Mouse (Mus musculus) left cerebral cortex, adult 18-20 months (tissue): Measurements from ENCODE around the gene Gmds. TPM values are rescaled to one million over a fixed set of nuclear protein-coding genes. Genes with fewer than 3 reads are reported as not detected.
A peak's percentile ranks its signal among the peaks of the same experiment; 100 is the strongest.

Source experiments
- DNase-seq, 2 experiments: peaks; one replicate each; pipeline ENCODE4 v3.0.0; 2021 to 2022; ENCODE audit warnings: low spot score in 2 of 2, mixed read lengths in 1 of 2
- total RNA-seq, 2 experiments: library from RNA; stranded (reverse); gene quantifications; 2 replicates each; pipeline ENCODE4 v1.2.3; 2021

Gmds gene
- total RNA-seq, 2 experiments from 2014 or later: 11.1 to 11.3 TPM

DNA sequence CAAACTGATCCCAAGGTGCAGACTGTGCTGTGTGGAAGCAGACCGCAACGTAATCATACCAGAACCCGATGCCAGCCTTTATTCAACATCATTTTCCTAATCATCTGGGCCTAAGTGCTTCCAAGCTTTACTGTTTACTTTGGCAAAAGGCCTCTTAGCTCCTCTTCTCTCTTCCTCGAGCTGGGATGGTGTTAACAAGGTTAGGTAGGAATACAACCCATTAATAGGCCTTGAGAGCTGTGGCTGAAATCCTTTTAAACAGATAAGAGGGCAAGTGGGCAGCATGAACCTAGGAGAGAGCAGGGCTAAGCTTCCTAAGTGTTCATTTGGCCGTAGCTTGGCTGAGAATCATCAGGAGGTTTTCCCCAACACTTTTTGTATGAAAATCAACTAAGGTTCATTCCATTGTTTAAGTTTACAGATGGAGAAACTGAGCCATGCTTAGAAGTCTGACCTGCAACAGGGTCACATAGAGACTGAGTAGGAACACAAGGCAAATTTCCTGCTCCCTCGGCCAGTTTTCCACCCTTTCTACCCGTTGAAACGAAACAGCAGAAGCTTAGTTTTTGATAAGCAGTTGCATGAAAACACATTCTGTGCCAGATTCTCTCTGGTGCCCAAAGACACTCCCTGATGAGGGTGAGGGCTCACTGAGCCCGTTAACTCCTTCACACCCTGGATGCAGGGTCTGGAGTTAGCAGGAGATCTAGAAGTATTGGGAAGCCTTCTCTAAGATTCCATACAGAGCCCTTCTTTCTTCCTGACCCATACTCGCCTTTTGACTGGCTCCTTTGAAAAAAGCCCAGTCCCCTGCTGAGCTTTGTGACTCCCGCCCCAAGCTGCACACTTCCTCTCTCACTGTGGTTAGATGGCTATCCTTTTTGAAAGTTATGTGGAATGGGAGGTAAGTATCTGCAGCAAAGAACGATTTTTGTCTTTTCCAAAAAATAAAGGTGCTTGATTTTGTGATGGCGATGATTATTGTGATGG is 379.9 kb downstream of the Gmds start:
- no peak for DNase-seq

DNA sequence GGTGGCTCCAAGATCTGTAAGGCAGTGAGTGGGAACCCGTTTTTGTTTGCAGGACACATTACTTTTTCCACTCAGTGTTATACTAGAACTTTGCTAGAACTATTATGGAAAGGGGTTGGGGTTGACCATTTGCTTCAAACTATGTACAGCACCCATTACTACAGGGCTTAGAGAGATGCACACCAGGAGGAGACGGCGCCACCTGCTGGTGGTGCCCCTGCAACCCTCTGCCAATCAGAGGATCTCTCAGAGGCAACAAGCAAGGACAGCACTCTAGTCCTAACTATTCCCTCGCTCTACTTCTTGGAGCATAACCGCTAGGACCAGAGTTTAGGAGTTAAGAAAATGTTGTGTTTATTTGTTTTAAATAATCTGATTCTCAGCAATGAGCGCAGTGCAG is 382.0 kb downstream of the Gmds start:
- peak; percentile 20 to 48 for DNase-seq

DNA sequence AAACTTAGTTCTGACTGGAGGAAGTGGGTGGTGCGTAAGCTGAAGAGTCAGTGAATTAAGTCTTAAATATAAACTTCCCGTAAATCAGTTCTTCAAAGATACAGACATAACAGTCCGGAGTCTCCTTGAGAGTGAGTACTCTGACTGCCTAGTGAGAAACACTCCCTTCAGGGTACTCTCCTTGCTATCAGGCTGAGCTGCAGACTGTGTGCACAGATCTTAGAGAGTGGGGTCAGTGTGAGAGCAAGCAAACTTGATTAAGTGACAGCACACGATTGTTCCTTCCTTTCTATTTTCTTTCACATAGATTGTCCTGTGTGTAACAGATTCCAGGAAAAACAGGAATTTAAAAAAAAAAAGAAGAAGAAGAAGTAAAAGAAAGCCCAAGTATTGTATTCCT is 382.4 kb downstream of the Gmds start:
- no peak for DNase-seq

DNA sequence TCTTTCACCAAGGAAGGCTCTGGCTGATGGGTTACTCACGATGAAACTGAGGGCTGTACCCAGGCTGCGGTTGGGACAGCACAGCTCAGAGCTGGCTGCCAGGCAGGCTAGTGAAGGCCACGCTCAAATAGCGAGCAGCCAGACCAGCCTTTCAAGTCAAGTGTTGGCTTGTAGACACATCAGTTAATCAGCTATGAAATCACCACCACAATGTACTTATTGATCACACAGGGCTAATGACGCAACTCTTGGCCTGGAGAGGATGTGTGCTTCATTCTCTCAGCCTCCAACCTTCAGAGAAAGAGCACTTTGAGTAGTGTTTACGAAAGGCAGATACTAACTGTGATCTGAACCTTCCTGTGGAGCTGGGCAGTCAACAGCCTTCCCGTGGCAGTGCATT is 383.4 kb downstream of the Gmds start:
- DNase-seq: no peak

DNA sequence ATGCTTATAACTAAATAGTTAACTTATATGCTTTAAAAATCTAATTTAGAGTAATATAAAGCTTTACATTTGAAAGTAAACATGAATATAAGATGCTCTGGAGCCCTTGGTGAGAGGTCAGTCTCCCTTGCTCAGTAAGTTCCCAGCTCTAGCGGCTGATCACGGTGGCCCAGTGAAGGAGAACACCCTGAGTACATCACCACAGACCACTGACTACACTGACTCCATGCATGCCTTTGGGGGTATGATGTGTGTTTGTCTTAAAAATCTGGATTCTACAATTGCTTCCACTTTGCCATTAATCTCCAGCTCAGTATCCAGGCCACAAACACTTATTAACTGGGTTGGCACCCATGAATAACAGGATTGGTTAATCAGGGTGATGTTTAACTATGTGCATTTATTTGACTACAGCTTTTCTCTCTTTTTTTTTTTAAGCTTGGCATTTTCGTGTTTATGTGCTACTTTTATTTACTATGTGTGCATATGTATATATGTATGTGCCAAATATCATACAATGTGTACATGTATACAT is 393.8 kb downstream of the Gmds start:
- no peak for DNase-seq

DNA sequence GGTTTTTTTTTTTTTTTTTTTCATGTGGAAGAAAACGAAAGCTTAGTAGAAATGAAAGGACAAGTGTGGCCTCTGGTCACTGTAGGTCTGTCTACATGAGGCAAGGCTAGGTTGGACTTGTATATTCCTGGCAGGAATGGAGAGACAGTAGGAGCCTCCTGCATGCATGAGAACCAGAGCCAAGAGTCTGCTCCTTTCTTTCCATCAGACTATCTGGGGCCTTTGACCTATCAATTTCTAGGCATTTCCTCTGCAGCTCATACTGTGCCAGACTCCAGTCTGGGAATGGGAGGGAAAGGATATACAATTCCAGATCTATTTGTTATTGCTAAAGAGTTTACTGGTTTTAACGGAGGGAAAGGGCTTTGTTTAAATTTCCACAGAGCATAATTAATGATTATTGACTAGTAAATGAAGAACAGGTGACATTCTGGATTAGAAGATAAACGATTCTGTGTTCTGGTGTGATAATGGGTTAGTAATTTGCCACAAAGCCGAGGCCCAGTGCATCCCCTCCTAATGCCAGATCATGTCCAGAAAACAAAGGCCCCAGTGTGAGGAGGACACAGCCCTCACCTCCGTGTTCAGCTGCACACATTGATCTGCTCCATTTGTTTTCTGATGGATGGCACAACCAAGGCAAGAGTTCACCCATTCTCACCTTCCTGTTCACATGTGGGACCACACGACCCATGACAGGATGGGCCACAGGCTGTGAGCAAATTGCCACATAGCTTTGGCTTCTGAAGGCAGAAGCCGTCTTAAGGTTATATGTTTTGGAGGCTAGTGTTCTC is 394.9 kb downstream of the Gmds start:
- DNase-seq: no peak

DNA sequence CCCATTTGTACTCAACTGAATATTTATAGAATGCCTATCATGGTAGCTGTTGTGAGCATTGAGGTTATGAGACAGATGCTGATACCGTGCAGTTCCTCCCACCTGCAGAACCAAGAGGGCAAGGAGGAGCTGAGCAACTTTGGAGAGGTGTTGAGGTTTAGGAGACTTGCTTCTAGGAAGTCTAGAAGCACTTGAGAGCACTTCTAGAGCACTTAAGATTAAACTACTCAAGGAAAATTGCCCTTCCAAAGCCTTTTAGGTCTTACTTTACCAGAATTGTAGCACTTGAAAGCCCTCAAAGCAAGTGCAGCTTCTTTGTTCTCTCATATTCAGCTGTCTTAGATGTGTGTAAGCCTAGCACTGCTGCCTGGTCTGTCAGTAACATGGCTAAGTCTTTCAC is 409.2 kb downstream of the Gmds start:
- no peak for DNase-seq

DNA sequence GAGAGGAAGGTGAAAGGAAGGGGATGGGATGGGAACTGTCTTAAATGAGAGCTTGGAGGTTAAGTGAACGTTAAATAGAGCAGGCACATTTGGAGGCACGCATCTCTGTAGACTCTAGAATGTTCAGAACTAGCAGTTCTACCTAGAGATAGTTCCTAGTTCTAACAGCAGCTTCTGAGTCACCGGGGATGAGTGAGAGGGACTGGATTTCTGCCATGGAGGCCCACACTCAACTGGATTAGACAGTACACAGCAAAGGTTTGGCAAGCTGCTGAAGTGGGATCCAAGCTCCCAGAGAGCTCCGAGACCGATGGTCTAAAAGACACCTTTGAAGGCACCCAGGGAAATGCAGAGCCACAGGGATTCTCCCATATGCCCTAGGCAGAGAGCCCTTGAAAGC is 411.9 kb downstream of the Gmds start:
- peak; percentile 67 to 69 for DNase-seq

DNA sequence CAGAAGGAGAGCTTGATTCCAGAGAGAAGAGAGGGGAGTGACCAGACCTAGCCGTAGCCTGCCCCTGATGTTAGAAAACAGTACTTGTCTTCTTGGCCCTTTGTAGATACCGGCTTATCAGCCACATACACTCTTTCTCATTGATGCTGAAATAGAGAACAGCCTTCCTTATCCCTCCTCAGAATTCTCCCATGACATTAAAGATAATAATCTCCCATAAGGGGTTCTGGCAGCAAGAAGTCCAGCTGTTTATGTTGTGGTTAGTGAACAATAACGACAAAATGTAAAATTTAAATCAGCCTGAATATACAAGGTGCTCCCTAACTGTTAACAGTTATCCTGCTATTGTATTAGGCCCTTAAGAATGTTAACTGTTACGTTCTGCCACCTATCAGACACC is 414.0 kb downstream of the Gmds start:
- DNase-seq: no peak

DNA sequence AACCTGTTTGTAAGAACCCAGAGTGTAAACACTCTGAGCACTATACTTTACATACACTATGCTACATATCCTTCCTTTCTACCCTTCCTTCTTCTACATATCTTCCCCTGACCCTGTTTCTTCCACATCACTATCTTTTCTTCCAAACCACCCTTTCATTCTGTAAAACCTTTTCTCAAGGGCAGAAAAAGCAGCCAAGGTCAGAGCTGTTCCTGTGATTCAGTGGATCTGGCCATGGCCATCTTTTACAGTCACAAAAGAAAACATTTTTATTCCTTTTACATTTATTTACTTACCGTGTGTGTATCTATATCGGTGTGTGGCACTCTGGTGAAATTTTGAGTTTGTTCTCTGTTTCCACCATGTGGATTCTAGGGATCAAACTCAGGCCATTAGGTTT is 418.8 kb downstream of the Gmds start:
- no peak for DNase-seq

DNA sequence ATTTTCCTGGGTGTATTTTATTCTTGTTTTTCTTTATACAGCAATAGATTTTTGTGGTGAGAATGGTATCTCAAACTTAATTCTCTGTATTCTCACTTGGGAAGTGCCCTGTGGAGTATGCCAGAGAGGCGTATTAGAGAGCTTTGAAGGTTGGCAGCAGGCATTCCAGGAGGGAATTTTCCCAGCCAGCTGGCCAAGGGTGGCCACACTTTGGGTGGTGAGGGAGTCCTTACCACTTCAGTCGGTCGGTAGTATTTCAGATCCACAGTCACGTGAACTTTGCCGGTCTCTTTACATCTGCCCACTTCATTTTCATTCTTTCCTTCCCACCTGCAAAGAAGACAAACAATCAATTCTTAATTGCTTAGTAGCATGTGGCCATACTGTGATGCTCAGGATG is 421.2 kb downstream of the Gmds start:
- DNase-seq: no peak

DNA sequence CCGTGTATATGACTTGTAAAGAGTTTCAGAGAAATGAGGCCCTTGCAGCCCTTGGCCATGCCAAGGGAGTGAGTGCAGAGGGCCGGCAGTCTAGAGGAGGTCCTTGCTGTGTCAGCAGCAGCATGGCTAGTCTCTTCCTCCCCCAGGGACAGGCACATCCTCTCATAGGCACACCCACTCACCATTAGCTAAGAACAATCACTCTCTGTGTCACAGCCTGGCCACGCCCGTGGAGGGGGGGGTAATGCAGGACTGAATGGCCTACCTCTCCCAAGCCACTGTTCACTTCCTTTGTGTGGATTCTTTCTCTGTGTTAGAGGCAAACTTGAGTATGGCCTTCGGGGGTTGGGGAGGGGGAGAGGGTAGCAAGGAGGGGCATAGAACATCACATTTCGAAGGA is 422.8 kb downstream of the Gmds start:
- no peak for DNase-seq

DNA sequence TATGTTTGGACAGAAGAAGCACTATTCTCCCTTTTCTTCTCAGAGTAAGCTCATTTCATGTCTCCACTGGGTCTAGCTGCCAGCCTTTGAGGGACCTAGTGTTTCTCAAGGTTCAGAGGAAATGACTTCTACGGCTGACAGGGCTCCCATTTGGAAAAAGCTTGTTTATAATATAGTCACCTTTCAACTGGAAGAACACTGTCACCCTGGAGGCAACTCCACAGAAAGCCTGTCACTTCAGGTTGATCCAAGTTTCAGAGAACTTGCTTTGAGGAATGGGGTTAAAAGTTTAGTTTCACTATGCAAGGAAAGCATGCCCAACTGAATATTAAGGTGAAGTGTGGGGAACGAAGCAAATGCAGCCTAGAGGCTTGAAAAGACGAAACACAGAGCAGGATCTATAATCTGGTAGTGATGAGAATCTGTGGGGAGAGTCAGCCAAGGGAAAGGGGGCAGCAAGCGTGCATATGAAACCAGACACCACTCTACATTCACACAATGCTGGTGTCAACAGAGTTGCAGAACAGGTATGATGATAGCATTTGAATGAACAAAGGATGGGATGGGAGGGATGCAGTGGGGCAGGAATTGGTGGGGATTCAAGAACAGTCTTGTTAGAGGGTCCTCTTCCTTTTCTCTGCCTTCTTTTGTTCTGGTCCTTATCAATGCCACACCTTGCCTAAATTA is 423.5 kb downstream of the Gmds start:
- no peak for DNase-seq

DNA sequence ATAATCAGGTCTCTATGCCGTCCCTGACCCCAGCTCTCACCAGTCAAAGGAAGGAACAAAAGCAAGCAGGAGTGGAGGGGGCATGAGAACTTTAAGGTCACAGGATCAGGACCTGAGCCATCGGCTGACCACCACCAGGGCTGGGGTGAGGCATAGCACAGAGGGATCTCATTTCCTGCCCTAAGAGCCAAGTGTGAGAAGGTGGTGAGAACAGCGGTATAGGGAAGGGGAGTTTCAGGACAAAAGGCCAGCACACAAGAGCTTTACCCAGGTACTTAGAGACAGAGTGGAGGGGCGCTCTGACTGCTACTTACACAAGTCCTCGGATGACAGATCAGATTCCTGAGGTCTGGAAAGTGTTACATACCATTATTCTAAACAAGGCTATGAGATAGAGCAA is 426.6 kb downstream of the Gmds start:
- DNase-seq: no peak

DNA sequence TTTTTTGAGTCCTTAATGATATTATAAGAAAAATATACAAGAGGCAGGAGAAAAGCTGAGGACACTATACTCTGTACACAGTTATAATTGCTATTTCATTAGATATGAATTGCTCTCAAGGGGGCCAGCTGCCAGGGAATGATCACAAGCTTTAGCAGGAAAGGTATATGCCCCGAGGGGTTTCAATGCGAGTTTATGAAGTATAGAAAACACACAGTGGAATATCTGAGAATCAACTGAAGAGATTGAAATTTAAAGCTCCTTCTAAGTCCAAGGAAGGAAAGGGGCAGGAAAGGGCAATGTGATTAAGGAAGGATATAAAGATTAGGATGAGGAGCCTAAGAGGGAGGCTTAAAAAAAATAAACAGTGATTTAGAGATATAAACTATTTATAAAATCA is 427.2 kb downstream of the Gmds start:
- no peak for DNase-seq

DNA sequence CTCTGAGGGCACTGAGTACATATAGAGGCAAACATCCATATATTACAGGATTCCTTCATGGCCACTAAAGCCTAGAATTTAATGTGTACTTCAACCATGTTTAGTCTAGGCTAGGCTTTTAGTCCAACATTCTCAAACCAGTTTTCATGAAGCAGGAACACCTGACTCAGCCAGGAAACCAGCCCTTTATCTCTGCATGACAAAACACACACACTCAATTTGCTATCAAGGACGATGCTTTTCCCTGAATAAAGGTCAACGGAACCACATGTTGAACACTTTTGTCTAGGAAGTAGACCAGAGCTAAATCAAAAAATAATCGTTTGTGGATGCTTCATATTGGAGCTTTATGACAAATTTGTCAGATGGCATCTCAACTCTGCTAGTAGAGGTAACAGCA is 429.5 kb downstream of the Gmds start:
- DNase-seq: no peak

DNA sequence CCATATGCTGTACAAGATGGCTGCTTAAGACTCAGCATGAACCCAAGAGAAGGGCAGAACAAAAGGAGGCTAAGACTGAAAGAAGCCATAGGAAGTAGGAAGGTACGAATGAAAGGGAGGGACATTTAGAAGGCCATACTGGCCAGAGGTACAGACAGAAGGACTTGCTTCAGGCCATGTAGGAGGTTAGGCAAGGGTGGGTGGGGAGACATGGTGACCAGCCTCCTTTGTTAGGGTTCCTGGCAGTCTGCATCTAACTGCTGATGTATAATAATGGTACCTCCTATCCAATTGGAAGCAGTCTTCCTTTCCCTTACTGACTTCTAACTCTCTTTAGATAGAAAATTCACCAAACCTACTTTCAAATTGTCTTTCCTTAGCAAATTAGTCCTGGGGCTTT is 432.0 kb downstream of the Gmds start:
- no peak for DNase-seq

DNA sequence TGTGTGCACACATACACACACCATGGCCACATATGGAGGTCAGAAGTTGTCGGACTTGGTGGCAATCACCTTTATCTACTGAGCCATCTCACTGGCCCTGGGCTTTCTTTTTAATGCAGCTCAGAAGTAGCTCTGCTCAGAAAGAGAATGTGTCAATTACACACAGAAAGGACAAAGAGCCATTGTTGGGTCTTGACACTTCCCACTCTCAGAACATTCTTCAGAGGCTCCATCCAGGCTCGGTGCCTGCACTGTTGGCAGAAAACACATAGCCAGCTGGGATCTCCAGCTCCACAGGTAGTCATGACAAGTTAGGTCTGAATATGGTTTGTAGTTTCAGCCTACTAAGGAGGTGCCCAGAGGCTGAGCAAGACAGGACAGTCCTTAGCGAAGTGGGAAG is 438.3 kb downstream of the Gmds start:
- DNase-seq: no peak

DNA sequence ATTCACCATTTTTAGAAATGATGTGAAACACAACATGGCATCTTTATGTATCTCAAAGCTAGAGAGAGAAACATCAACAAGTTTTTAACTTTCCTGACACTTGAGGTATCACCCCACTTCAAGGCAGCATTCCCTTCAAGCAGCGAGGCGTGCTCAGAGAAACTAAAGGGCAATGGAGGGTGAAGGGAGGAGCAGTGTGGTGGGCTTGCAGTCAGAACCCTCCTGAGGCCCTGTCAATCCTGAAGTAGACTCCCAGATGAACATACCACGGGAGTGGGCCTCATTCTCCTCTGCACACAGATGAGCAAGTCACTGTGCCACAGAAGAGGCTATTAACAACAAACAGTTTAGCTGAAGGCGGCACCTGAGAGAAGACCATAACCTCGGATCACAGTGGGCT is 439.1 kb downstream of the Gmds start:
- DNase-seq: no peak

DNA sequence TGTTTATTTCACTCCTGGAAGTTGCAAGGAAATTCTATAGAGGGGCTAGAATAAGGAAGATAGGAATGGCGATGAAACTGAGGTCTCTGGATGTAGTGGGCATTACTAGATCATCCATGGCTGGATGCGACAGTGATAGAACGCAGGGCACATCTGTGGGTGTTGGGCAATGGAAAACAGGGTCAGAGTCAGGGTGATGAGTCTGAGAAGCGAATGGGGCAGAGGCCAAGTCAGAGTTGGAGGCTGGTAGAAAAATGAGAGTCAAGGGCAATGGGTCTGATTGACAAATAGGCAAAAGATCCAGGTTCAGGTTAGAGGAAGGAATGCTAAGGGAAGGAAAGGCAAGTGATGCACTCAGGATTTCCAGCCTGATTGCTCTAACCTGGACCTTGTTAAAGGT is 441.0 kb downstream of the Gmds start:
- no peak for DNase-seq

DNA sequence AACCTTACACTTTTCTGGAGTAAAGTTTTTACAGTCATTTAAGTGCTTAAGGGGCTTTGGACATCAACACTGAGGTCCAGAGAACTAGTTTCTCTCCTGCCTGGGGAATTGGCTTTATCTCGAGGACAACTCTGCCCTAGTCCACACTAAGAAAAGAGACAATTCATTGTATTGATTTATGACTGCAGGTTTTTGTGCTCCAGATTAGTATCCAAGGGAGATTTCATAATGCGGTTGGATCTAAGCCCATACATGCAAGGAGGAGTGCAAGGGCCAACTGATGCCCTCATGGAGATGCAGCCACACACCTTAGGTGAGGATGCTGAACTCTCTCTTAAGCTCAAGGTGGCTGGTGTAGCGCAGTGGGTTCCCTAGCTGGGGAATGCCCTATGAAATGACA is 444.0 kb downstream of the Gmds start:
- no peak for DNase-seq
